Mouse (Mus musculus) megakaryocyte, embryonic 14.5 days (primary cell): ENCODE results near the gene Bbc3.

Experiments used
- FLI1 ChIP-seq: IDR thresholded peaks from 2 replicates; pipeline ENCODE4 v1.6.1; 2012; ENCODE audit warnings: low read length, inconsistent platforms, mixed read lengths
- GATA1 ChIP-seq: IDR thresholded peaks from 3 replicates; pipeline ENCODE4 v1.6.1; 2012; ENCODE audit warnings: mixed read lengths, low read length, inconsistent platforms, borderline replicate concordance

GRCm38 (mm10) chr7:16324661-16325060 lies 16.5 kb downstream of the Bbc3 start:
- TF ChIP-seq GATA1 (no peak), FLI1 (no peak)
